Mouse (Mus musculus) right cerebral cortex, adult 2 months (tissue): ENCODE results near the gene Brk1.

Experiments used
- DNase-seq, 2 experiments: peaks; one replicate each; pipeline ENCODE4 v3.0.0; 2021 to 2022; ENCODE audit warnings: low spot score in 2 of 2

The Brk1 gene

DNA sequence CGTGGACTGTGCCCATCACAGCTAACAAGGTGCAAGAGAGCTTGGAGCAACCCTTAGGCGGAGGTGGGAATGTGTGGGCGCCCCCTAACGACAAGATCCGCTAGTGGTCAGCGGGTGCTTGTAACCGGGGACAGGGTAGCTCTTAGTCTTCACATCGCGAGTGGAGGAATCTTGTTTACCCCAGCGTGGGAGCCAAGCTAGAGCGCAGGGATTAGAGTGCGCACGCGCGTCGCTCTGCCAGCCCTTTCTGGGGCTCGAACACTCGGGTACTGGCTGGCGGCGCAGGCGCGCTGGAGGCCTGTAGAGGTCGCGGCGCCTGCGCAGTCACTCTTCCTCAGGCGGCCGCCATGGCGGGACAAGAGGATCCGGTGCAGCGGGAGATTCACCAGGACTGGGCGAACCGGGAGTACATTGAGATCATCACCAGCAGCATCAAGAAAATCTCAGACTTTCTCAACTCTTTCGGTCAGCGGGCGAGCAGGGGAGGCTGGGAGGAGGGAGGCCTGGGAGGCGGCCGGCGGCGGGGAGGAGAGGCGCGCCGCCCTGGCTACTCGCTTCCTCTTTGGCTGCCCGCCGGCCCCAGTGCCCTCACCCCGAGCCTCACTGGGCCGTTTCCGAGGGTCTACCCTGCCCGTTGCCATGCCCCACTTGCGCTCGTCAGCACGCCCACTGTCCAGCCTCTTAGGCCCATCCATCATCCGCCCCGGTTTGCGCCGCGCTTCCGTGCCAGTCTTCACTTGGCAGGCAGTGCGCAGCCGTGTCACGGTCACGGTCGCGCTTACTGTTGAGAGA lies at the start of gene Brk1:
TSS of gene Brk1 (plus strand) at position 341 of the 792 bp plus-strand sequence.
- peak; percentile 89 to 92 for DNase-seq

DNA sequence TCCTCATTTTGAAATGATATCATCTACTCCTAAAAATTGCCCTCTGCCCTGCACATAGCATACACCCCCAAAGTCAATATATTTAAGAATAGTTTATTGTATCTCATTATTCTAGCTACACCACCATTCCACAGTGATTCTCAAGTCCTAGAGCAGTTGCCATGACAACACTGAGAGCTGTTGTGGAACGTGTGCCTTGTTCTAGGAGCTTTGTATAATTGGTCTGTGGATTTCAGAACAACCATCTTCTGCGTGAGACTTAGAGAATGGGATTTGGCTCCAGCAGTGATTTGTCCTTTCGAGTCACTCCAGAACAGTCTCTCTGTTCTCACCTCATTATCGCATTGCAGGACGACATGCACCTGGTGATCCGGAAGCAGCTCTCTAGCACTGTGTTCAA lies 44.8 kb upstream of the Brk1 start:
- peak in 1 of 2 experiments; percentile 7 for DNase-seq

DNA sequence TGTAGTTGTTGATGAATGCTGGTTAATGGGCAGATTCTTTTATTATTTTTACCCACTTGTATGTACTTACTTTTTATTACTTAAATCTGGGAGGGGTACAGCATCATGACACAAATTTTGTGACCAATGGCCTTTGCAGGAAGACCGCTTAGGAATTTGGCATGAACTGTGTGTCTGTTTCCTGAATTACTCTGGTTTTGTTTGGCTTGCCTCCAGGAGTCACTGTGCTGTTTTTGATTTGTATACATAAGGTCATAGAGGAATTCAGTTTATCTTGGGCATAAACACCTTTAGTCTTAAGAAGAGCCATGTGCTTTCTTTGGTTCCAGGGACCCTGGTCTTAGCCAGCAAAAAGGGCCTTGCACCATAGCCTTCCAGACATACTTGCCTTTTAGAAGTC lies 40.0 kb upstream of the Brk1 start:
- no peak for DNase-seq

DNA sequence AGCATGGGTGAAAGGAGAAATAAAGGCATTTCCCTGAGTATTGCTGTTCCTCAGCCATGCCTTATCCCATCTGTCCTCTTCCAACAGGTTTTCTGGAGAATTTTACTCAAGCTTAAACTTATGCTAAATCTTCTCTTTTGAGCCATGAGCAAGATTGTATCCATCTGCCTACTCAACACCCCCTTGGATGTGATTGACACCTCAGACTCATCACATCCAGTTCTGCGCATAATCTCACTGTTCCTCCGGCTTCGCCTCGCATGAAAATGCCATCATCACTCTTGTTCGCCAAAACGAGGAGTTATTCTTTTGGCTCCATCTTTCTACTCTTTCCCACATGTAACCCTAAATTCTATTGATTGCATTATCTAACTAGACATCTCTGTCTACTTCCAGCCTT lies 28.5 kb upstream of the Brk1 start:
- peak; percentile 46 to 61 for DNase-seq

DNA sequence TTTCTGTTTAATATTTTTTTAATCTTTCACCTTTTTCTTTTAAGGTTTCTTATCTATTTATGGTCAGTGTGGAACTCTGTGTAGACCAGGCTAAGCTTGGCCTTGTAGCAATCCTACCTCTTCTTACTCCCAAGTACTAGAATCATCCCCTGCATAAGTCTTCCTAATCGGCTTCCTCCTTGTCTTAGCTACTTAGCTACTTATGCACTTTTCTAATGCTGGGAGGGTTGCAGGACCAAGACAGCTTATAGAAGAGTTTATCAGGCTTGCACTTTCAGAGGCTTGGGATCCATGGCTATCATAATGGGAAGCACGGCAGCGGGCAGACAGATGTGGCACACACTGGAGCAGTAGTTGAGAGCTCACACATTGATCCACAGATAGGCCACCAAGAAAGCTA lies 25.3 kb upstream of the Brk1 start:
- DNase-seq = no peak

DNA sequence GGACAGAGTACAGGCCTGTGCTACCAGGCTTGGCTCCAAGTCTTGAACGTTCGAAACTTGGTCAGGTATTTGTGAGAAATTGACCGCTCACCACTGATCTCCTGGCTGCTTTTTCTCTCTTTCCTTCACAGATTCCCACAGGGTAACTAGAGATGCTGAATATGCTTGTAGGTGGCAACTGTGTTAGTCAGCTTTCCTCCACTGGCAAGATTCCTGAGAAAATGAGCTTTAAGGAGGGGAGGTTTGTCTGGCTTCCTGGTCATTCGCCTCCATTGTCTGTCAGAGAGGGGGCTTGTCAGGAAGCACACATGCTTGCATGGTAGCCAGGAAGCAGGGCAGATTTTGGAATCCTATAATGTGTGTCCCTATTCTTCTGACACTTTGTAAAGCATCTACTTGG lies 21.5 kb upstream of the Brk1 start:
- peak; percentile 26 to 33 for DNase-seq

DNA sequence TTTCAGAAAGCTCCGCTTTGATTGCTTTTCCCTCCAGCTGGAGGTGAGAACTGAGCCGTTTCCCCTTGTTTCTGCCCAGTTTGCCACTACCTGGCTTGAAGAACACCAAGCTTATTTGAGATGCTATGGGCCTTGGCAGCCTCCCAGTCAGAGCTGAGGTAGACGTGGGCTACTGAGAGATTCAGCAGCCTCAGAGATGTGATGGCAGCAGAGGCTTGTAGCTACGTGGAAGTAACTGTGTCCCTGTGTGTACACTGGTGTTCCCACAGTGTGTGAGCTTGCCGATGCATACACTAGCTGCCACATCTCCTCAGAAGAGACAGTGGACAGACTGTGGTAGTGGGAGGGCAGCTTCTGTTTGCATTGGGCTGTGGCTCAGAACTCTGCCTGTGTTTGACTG lies 19.5 kb upstream of the Brk1 start:
- peak in 1 of 2 experiments; percentile 32 for DNase-seq

DNA sequence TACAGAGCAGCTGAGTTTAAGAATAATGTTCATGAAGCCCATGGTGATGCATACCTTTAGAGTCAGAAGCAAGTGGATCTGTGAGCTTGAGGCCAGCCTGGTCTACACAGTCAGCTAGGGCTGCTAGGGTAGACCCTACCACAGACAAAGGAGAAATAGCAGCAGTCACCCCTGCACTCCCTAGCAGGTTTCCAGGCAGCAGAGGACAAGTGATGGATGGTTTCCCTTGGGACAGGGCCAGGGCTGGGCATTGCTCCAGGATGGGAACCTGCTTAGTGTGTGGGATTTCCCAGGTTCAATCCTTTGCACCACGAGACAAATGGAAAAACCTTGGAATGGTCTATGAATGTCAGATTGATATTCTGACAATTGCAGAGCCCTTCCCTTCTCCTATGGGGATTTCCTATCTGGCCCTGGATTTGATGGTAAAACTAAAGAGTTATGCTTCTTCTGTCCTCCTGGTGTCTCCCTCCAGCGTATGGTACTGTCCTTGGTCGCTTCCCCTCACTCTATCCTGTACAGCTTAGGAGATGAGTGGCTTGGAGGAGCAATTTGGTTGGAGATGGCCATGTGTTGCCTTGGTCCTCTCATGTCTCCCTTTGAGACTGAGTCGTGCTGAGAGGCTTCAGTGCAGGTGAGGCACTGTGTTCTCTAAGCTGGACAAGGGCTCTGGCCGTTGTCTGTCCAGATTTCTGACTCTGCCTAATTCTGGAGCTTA lies 17.9 kb upstream of the Brk1 start:
- no peak for DNase-seq

DNA sequence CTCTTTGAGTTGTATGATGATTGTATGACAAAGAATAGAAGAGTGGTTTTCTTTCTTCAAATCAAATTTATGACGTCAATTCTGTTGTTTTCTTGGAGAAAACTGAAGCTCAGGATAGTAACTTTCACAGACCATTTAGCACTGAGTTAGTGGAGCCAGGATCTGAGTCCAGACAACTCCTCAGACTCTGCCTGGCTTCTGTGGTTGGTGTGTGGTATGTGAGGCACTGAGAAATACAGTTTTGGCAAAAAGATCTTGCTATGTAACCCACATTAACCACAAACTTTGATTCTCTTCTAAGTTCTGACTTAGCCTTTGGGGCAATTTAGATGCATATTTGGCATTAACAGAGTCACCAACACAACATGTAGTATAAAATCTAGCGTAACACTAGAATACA lies 11.9 kb upstream of the Brk1 start:
- no peak for DNase-seq

DNA sequence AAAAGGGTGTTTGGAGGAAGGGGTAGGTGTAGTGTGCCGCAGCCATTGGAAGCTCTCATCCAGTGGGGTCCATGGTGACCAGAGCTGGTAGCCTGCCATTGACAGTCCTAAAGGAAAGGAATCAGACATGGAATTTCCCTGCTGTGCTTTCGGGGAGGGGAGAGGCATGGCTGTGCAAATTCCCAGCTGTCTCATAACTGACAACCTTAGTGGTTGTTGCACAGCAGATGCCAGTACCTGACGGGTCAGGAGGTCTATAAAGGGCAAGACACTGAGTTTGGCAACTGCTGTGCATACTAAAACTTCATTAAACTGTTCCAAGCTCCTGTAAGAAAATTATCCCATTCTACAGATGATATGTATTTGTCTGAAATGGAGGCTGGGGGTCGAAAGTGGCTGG lies 6.6 kb upstream of the Brk1 start:
- no peak for DNase-seq

DNA sequence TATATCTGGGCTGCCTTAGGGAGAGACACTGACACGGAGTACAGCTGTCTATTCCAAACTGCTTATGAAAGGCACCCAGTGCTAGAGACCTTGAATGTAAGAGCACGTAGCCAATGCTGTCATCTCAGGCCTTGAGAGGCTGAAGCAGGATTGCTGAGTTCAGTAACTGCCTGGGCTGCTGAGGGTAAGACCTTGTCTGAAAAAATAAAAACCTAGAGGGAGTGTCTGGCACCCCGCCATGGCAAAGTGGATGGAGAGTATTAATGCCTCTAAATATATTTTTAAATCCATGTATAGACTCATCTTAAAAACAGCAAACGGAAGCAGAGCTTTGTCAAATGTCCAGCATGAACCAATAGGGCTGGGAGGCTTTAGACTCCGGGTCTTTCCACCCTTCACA lies 4.7 kb upstream of the Brk1 start:
- DNase-seq = no peak

DNA sequence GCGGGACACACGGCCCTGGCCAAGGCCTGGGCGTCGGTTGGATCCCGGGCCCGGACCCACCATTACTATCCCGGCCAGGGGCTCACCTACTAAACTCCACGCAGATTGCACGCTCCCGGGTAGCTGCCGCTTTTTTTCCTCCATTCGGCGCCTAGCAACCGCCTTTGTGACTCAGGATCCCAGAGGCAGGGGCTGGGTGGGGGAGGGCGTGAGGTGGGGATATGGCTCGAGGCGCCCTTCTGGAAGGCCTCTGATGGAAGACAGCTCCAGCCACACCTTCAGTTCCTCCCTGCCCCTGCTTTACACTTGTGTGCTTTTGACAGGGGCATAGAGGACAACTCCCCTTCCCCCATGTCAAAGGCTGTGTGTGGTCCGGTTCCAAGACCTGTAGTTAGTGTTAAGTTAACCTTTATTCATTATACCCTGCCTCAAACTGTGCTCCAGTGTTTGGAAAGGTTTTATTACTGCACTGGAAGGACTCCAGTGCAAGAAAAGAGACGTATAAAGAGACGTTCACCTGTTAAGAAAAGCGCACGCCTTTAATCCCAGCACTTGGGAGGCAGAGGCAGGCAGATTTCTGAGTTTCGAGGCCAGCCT lies 3.9 kb upstream of the Brk1 start, which contains the start of gene Fancd2os:
TSS of gene Fancd2os (minus strand) at position 173 of the 597 bp plus-strand sequence.
- DNase-seq = no peak

DNA sequence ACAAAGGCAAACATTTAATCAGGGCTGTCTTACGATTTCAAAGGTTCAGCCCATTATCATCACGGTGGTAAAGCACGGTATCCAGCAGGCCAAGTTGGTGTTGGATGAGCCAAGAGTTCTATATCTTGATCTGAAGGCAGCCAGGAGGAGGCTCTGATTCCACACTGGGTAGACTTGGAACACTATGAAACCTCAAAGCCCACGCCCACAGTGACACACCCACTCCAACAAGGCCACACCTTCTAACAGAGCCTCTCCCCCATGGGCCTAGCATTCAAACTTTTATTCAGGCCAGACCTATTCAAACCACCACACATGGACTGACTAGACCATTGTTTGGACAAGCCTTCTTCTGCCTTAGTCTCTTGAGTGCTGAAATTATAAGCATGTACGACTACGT lies 1.8 kb upstream of the Brk1 start:
- DNase-seq = no peak

DNA sequence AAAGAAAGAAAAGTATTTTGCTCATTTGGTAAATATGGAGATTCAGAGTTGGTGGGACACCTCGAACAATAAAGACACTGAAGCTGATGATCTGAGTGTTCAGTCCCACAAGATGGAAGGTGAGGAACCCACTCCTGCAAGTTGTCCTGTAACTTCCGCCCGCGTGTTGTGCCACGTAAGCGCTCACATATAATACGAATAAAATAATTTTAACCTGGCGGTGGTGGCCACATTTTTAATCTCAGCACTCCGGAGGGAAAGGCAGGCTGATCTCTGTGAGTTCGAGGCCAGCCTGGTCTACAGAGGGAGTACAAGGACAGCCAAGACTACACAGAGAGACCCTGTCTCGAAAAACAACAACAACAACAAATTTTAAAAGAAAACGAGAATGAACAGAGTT lies 579 bp upstream of the Brk1 start:
- DNase-seq = no peak

DNA sequence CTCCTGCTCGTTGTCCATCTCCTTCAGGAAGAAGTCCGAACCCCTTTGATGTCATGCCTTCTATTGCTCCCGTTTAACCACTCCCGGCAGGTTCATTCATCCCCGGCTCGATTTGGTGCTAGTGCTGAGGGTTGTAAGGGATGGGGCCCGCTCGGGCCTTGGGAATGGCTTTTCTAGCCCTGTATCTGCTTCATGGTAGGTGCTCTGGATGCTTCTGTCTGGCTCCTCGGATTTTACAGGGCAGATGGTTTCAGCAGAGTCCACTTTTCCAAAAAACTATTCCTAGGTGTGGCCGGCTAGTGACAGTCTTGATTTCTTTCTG lies 613 bp downstream of the Brk1 start:
- peak in 1 of 2 experiments; percentile 70 for DNase-seq

DNA sequence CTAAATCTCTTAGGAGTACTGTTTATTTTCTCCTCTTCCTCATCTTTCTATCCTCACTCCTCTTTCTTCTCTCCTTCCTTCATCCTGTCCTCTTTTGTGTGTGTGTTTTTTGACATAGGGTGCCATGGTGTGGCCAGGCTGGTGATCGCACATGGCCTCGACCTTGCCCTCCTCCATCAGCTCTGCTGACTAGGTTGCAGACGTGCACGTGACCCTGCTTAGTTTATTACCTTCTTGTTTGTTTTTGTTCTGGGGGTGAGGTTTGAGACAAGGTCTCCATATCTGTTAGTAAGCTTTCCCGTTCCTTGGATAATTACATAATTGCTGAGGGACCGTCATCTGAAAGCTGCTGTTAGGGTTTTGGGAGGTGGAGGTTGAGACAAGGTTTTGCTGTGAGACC lies 4.3 kb downstream of the Brk1 start:
- no peak for DNase-seq

DNA sequence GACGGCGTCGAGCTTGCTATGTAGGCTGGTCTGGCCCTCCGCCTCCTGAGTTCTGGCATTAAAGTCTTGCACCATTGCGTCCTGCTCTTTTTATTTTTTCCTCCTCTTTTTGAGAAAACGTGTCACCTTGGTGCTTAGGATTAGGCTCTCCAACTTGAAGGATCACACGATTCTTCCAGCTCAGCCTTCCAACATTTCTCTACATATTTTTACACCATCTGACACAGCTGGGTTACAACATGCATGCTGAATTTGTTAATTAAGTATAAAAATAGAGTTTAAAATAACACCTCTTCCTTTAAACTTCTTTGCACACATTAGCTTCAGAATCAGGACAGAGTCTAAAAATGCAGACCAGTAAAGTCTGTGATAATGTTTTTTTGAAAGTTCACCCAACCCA lies 4.7 kb downstream of the Brk1 start:
- DNase-seq = no peak

DNA sequence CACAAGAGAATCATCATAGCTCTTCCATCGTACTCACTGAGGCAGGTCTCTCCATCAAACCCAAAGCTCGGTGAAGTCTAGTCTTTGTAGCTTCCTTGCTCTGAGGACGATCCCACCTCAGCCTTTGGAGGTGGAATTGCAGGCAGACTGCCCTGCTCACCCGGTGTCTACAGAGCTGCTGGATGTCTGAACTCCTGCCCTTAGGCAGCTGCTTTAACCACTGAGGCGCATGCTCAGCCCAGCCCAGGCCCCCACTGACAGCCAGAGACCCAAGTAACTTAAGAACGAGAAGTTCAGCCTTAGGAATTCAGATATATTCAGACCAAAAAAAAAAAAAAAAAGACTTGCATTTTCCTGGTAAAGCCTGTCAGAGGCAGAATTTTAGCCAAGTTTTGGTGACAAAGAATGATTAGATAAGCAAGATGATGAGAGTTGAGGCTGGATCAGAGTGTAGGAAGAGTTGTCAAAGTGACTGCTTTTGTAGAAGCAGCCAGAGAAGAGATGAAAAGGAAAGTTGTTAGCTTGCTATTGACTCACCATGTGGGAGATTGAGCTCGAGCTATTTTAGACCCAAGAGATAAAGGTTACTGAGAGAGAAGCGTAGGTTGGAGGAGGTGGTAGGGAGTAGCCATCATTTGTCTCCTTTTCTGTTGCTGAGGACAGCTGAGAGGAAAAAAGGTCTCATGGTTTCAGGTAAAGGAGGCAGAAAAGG lies 7.8 kb downstream of the Brk1 start:
- DNase-seq = peak in 1 of 2 experiments; percentile 49

DNA sequence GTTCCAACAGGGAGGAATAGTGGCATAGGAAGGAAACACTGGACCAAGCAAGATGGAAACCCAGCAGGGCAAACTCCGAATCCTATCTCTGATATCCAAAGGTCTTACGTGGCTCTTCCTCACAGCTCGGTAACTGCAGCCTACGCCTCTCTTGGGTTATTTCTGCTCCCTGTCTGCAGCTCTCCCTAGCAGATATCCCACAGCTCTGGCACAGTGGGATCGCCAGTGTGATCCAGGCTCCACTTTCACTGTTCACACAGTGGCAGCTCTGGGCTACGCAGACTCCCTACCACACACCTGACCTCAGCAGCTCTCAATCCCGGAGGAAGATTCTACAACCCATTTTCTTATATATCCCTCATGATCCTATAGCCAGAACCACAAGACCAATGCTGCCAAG lies 9.6 kb downstream of the Brk1 start:
- DNase-seq = no peak

DNA sequence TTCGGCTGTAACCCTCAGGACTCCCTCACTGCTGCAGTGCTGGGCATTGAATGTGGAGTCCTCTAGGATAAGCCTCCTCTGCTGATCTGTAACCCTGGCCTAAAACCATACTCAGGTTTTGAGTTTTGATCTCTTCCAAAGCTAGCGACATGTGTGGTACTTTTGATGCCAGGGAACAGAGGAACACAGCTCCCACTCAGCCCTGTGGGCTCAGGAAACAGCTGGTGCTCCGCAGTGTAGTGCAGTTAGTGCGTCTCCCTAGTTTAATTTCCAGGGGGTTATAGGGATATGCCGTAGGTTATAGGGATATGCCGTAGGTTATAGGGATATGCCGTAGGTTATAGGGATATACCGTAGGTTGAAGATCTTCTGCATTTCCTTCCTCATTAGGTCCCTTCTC lies 10.4 kb downstream of the Brk1 start:
- no peak for DNase-seq

DNA sequence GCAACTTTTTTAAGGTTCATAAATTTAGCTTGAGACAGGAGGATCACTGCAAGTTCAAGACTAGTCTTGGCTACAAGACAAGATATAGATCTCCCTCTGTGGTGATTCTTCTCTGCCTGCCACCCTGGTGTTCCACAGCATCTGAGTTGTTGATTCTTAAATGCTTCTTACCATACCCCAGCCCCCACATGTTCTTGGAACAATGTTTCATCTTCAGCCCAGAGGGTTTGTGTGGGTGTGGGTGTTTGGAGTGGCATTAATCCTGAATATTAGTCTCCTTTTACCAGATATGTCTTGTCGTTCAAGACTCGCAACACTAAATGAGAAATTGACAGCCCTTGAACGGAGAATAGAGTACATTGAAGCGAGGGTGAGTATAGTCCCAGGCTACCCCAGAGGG lies 10.9 kb downstream of the Brk1 start:
- no peak for DNase-seq

DNA sequence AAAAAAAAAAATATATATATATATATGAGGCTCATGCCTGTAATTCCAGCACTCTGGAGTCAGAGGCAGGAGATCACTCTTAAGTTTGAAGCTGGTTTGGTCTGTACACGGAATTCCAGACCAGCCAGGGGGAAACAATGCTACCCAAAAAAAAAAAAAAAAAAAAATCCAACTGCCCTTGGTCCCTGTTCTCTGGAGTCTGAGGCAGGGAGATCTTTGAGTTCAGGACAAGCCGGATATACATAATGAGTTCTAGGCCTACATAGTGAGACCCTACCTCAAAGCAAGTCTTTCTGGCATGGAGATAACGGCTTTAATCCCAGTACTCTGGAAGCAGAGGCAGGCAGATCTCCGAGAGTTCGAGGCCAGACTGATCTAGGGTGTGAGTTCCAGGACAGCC lies 18.8 kb downstream of the Brk1 start:
- DNase-seq = no peak
